In the genomic region with DNA sequence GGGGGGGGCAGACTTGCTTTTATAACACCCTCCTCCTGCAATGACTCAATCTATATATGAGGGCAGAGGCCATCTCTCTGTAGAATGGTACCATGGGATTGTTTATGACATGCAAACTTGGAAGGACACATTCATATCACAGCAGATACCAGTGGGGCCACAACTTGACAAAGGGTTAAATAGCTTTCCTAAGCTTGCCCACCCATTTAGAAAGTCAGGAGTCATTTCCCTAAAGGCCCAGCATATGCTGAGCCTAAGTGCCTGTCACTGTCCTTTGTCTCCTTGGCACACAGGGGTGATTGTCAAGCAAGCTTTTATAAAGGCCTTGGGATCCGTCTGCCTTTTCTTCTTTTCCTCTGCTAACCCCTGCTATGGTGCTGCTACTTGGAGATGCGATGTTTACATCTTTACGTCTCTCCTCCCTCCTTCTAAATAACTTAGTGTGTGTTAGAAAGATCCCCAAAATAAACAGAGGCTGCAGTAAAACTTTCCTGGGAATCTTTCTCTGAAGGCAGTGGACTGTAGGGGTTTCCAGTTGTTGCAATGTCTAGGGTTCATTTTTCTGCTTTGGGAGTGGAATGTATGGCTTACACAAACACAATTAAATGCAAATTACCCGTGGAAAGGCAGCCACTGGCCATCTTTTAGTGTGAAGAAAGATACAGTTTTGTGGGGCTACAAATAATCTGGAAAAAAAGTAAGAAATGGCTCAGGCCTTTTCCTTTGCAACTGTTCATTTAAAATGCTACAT, we compare ENCODE assay signal across 14 mouse cellular contexts.
A peak's percentile ranks its signal among the peaks of the same experiment; 100 is the strongest.
DNase-seq lines count a peak whose midpoint lies in the region; ATAC-seq and TF ChIP-seq lines count a peak whose summit lies in the region.
"Had no signal": no experiment of that assay in that cellular context is flagged by ENCODE, and none has a peak within 500 bp of the region (broad histone marks: within the 10 kb centered on the region; RNA-seq: fewer than 3 reads in every experiment).

No protein-coding gene starts in this region.

- H3K36me3 ChIP-seq in hindbrain, embryonic 10.5 days, result no peaks in the 10 kb centered on the region
- H3K36me3 ChIP-seq in hindbrain, postnatal 0 days (ENCODE audit: insufficient read depth, low read length), result no peaks in the 10 kb centered on the region
- no peaks in the 10 kb centered on the region for H3K36me3 ChIP-seq in forebrain, embryonic 12.5 days (replicated peaks)
- H3K36me3 ChIP-seq: G1E; hindbrain, embryonic 15.5 days had no signal

- peaks cover 44% of the 10 kb centered on the region for H3K4me1 ChIP-seq in hindbrain, embryonic 10.5 days (replicated peaks)
- H3K4me1 ChIP-seq in hindbrain, postnatal 0 days (ENCODE audit: insufficient read depth, low read length), result 0 out of 2 replicates have a peak, but pooled peaks cover 6% of the 10 kb centered on the region
- peaks cover 31% of the 10 kb centered on the region for H3K4me1 ChIP-seq in forebrain, embryonic 12.5 days

- TF ChIP-seq POLR2A in brain, embryonic 14.5 days (IDR thresholded peaks at IDR 0.05; ENCODE audit: borderline replicate concordance, extremely low read depth, insufficient read depth, insufficient read length, poor library complexity, severe bottlenecking), result no peak

- no peak for ATAC-seq in hindbrain, postnatal 0 days
- 0 out of 2 replicates have a peak, but pooled peaks have one; percentile 15 for ATAC-seq in forebrain, embryonic 12.5 days (ENCODE audit: low FRiP score)

- H3K9me3 ChIP-seq in hindbrain, embryonic 10.5 days, result no peaks in the 10 kb centered on the region
- H3K9me3 ChIP-seq in hindbrain, postnatal 0 days (ENCODE audit: low read length), result no peaks in the 10 kb centered on the region
- H3K9me3 ChIP-seq in forebrain, embryonic 12.5 days, result no peaks in the 10 kb centered on the region
- H3K9me3 ChIP-seq: G1E; hindbrain, embryonic 15.5 days had no signal

- peaks cover 13% of the 10 kb centered on the region for H3K27me3 ChIP-seq in hindbrain, embryonic 10.5 days (ENCODE audit: insufficient read depth, poor library complexity, severe bottlenecking)
- H3K27me3 ChIP-seq in hindbrain, postnatal 0 days (ENCODE audit: insufficient read depth, low read length), result 0 out of 2 replicates have a peak, but pooled peaks cover 3% of the 10 kb centered on the region
- H3K27me3 ChIP-seq in forebrain, embryonic 12.5 days, result peaks cover 8% of the 10 kb centered on the region; the same call in 1 of the 2 replicates

- H3K4me3 ChIP-seq in hindbrain, embryonic 10.5 days, result no peak overlapping the region
- no peak overlapping the region for H3K4me3 ChIP-seq in hindbrain, postnatal 0 days (ENCODE audit: low read length)
- no peak overlapping the region for H3K4me3 ChIP-seq in forebrain, embryonic 12.5 days (replicated peaks)
- H3K4me3 ChIP-seq: hindbrain, embryonic 15.5 days had no signal

- no peak overlapping the region for H3K4me2 ChIP-seq in hindbrain, postnatal 0 days (ENCODE audit: low read depth, low read length)
- H3K4me2 ChIP-seq in forebrain, embryonic 12.5 days, result no peak overlapping the region
- H3K4me2 ChIP-seq: hindbrain, embryonic 15.5 days had no signal

- 13% methylated on average over 4 of the region's 4 CpGs for WGBS in hindbrain, embryonic 10.5 days
- WGBS in hindbrain, postnatal 0 days, result 23% methylated on average over 4 of the region's 4 CpGs
- 13% methylated on average over 4 of the region's 4 CpGs for WGBS in forebrain, embryonic 12.5 days

- peak overlapping the region; percentile 80 for H3K27ac ChIP-seq in hindbrain, embryonic 10.5 days
- no peak overlapping the region; the same call in 1 of the 2 replicates for H3K27ac ChIP-seq in hindbrain, postnatal 0 days
- H3K27ac ChIP-seq in forebrain, embryonic 12.5 days, result peak overlapping the region; percentile 66

- no peak overlapping the region for H3K9ac ChIP-seq in hindbrain, postnatal 0 days (replicated peaks; ENCODE audit: low read length)
- H3K9ac ChIP-seq in forebrain, embryonic 12.5 days, result no peak overlapping the region
- H3K9ac ChIP-seq: hindbrain, embryonic 15.5 days had no signal

- peak; percentile 33 for DNase-seq in hindbrain, embryonic 10.5 days (ENCODE audit: low spot score)
- DNase-seq in hindbrain, postnatal 0 days (ENCODE audit: low spot score), result no peak
- DNase-seq in brain, embryonic 14.5 days (ENCODE audit: low read depth), result peak; percentile 47
- peak; percentile 52 for DNase-seq in mesoderm, embryonic 11.5 days (ENCODE audit: low read depth, low spot score)
- no peak for DNase-seq in layer of hippocampus, adult 11-12 months (ENCODE audit: low spot score)
- no peak for DNase-seq in thymus, postnatal 10 days (ENCODE audit: low spot score in 2 of 2)
- DNase-seq in frontal cortex, postnatal 14 days (ENCODE audit: low spot score in 2 of 2), result no peak
- DNase-seq: cerebellum, postnatal 36 days; layer of hippocampus, adult 9-11 months; liver; right cerebral cortex, postnatal 4 days had no signal

- TF ChIP-seq CTCF in hindbrain, postnatal 0 days (IDR thresholded peaks at IDR 0.05; ENCODE audit: low read depth), result no peak
- no peak for TF ChIP-seq CTCF in brain, embryonic 14.5 days (IDR thresholded peaks at IDR 0.05; ENCODE audit: borderline replicate concordance, extremely low read depth, insufficient read depth, insufficient read length)

Comparison
In these comparisons a context has a peak if more than half of its experiments do, and no peak if none do; other contexts are left out.
1. DNase-seq: peak in hindbrain, embryonic 10.5 days (single experiment), brain, embryonic 14.5 days (single experiment) and mesoderm, embryonic 11.5 days (single experiment); none in hindbrain, postnatal 0 days (single experiment), layer of hippocampus, adult 11-12 months (single experiment), thymus, postnatal 10 days (0 of 2) and frontal cortex, postnatal 14 days (0 of 2).